Mouse (Mus musculus) layer of hippocampus, postnatal 10 days (tissue): ENCODE data around the gene Nfxl1. TPM values are rescaled to one million over a fixed set of nuclear protein-coding genes. Genes with fewer than 3 reads are reported as not detected.
A peak's percentile ranks its signal among the peaks of the same experiment; 100 is the strongest.
"Not testable (repeated sequence)": the region's sequence is repeated elsewhere in the genome, so short reads cannot be mapped to it uniquely, and the experiment has no call there.

ENCODE experiments used
- DNase-seq, 2 experiments: peaks; one replicate each; pipeline ENCODE4 v3.0.0; 2021; ENCODE audit warnings: low spot score in 2 of 2
- long read RNA-seq: library from polyadenylated mRNA; stranded (forward); transcript quantifications from one replicate; pipeline ENCODE4 v2.0.0, GENCODE M21; 2023
- total RNA-seq, 2 experiments: library from RNA; stranded (reverse); gene quantifications; 2 replicates each; pipeline ENCODE4 v1.2.3; 2021

The Nfxl1 gene
- 10 to 100 TPM; 17.6 to 18.0 TPM for total RNA-seq
- long read RNA-seq, partial matches to known transcripts = 0 of 4 reads
- long read RNA-seq, other reads (novel, unspliced or antisense) = 1 of 4 reads

GRCm38 (mm10) chr5:72559544-72560049 is at the start of gene Nfxl1:
Gene Nfxl1 (minus strand): TSS chr5:72559684.
- DNase-seq = peak; percentile 96 to 97

GRCm38 (mm10) chr5:72603138-72603537 is 43.7 kb upstream of the Nfxl1 start:
- DNase-seq = no peak

GRCm38 (mm10) chr5:72601006-72601405 is 41.5 kb upstream of the Nfxl1 start:
- DNase-seq = peak in 1 of 2 experiments; percentile 30

GRCm38 (mm10) chr5:72587192-72587681 is 27.8 kb upstream of the Nfxl1 start, which contains the start of gene Gm5868:
Gene Gm5868 (minus strand): TSS chr5:72587551.
- DNase-seq = no peak

GRCm38 (mm10) chr5:72586667-72587191 is 27.2 kb upstream of the Nfxl1 start:
- DNase-seq = not testable (repeated sequence)

GRCm38 (mm10) chr5:72586122-72586521 is 26.6 kb upstream of the Nfxl1 start:
- not testable (repeated sequence) for DNase-seq

GRCm38 (mm10) chr5:72580970-72581332 is 21.5 kb upstream of the Nfxl1 start, which contains the start of gene Zar1:
Gene Zar1 (minus strand): TSS chr5:72581254.
- DNase-seq = peak in 1 of 2 experiments; percentile 13

GRCm38 (mm10) chr5:72580088-72580969 is 20.8 kb upstream of the Nfxl1 start:
- peak in 1 of 2 experiments; percentile 19 for DNase-seq

- not testable (repeated sequence) for DNase-seq
Observed at GRCm38 (mm10) chr5:72579599-72579998, 20.1 kb upstream of the Nfxl1 start.

- no peak for DNase-seq
Observed at GRCm38 (mm10) chr5:72565621-72566020, 6.1 kb upstream of the Nfxl1 start.

- DNase-seq = not testable (repeated sequence)
Observed at GRCm38 (mm10) chr5:72563183-72563582, 3.7 kb upstream of the Nfxl1 start.

GRCm38 (mm10) chr5:72560976-72561628 is 1.6 kb upstream of the Nfxl1 start:
- no peak for DNase-seq

- DNase-seq = no peak
Observed at GRCm38 (mm10) chr5:72558716-72559526, 563 bp downstream of the Nfxl1 start.

GRCm38 (mm10) chr5:72556245-72556644 is 3.2 kb downstream of the Nfxl1 start:
- no peak for DNase-seq

GRCm38 (mm10) chr5:72551209-72551608 is 8.3 kb downstream of the Nfxl1 start:
- no peak for DNase-seq

- no peak for DNase-seq
Observed at GRCm38 (mm10) chr5:72528896-72529295, 30.6 kb downstream of the Nfxl1 start.

GRCm38 (mm10) chr5:72513808-72514207 is 45.7 kb downstream of the Nfxl1 start:
- no peak for DNase-seq

GRCm38 (mm10) chr5:72505740-72506139 is 53.7 kb downstream of the Nfxl1 start:
- peak in 1 of 2 experiments; percentile 21 for DNase-seq

GRCm38 (mm10) chr5:72503531-72504523 is 55.7 kb downstream of the Nfxl1 start, which contains the start of gene Corin:
Gene Corin (minus strand): TSS chr5:72504473.
- no peak for DNase-seq
